Mouse (Mus musculus): ENCODE results near the gene Hivep1. TPM values are rescaled to one million over a fixed set of nuclear protein-coding genes. Genes with fewer than 3 reads are reported as not detected.

Gene Hivep1
- polyA plus RNA-seq, 2 experiments: 13.4 to 15.7 TPM

DNA sequence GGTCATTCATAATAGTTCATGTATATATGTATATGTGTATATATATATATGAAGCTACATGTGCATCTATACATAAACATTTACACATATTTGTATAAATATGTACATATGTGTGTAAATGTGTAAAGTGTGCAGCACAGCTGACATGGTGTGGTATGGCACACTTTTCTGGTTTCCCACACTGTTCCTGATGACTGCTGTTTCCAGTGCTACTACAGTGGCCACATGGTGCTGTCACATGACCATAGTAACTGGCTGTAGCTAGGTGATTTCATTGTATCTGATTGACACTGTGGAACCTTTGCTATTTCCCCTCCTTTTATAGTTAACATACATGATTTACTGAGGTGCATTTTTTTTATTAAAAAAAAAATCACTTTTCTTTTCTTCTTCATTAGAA, 45.3 kb downstream of the Hivep1 start:
- no peak overlapping the region for H3K27ac ChIP-seq (replicated peaks; ENCODE audit: low read depth, low read length)
- no peaks in the 10 kb centered on the region for H3K36me3 ChIP-seq (ENCODE audit: control insufficient read depth, insufficient read depth, low read length)
- no peaks in the 10 kb centered on the region for H3K27me3 ChIP-seq (ENCODE audit: control insufficient read depth, insufficient read depth, low read length)
- H3K9ac ChIP-seq (ENCODE audit: low read depth, low read length, severe bottlenecking): no peak overlapping the region
- H3K4me2 ChIP-seq (replicated peaks; ENCODE audit: low read depth, low read length, severe bottlenecking): no peak overlapping the region
- no peaks in the 10 kb centered on the region for H3K9me3 ChIP-seq (ENCODE audit: control insufficient read depth, low read length)
- TF ChIP-seq POLR2A (IDR thresholded peaks at IDR 0.05; ENCODE audit: borderline replicate concordance, extremely low read depth, insufficient read depth, insufficient read length): no peak
- ATAC-seq (ENCODE audit: low FRiP score, low read depth): no peak
- H3K4me1 ChIP-seq (ENCODE audit: control insufficient read depth, insufficient read depth, low read length): peaks cover 22% of the 10 kb centered on the region
- H3K4me3 ChIP-seq (replicated peaks; ENCODE audit: low read length): no peak overlapping the region
- DNase-seq (ENCODE audit: low spot score): no peak

DNA sequence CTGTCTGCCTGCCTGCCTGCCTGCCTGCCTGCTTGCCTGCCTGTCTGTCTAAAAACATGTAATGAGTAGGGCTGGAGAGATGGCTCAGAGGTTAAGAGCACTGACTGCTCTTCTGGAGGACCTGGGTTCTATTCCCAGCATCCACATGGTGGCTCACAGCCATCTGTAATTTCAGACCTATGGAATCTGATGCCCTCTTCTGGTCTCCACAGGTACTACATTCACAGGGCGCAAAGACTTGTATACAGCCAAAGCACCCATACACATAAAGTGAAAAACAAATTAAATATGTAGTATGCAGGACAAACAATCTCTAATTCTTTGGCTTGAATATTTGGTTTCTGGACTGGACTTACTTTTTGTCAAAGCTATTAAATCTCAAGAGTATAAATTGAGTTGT, 46.7 kb downstream of the Hivep1 start:
- Histone ChIP-seq H3K27ac (replicated peaks; ENCODE audit: low read depth, low read length) (no peak overlapping the region), H3K9me3 (ENCODE audit: control insufficient read depth, low read length) (no peaks in the 10 kb centered on the region), H3K4me3 (replicated peaks; ENCODE audit: low read length) (no peak overlapping the region), H3K36me3 (ENCODE audit: control insufficient read depth, insufficient read depth, low read length) (no peaks in the 10 kb centered on the region), H3K4me1 (ENCODE audit: control insufficient read depth, insufficient read depth, low read length) (peaks cover 23% of the 10 kb centered on the region), H3K27me3 (ENCODE audit: control insufficient read depth, insufficient read depth, low read length) (no peaks in the 10 kb centered on the region), H3K4me2 (replicated peaks; ENCODE audit: low read depth, low read length, severe bottlenecking) (no peak overlapping the region), H3K9ac (ENCODE audit: low read depth, low read length, severe bottlenecking) (no peak overlapping the region)
- no peak for DNase-seq (ENCODE audit: low spot score)
- WGBS: 95% methylated on average over 1 of the region's 1 CpGs
- no peak for ATAC-seq (ENCODE audit: low FRiP score, low read depth)
- no peak for TF ChIP-seq POLR2A (IDR thresholded peaks at IDR 0.05; ENCODE audit: borderline replicate concordance, extremely low read depth, insufficient read depth, insufficient read length)

DNA sequence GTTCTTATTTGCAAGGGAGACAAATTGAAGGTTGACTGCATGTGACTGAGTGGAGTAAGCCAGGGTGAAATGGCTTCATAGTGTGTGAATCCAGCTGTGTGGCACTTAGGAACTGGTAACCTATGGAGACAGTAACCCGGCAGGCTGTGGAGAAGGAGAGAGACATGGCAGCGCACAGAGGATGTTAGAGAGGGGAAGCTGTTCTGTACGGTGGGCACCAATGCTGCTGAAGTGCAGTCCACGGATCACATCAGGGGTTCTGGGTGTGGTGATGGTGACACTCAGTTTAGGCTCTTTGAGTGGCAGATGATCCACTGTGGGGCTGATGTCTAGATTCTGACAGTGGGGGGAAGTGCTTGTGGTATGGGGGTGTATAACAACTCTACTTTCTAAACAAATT, 47.7 kb downstream of the Hivep1 start:
- DNase-seq (ENCODE audit: low spot score) (no peak), ATAC-seq (ENCODE audit: low FRiP score, low read depth) (no peak)
- H3K27me3 ChIP-seq (ENCODE audit: control insufficient read depth, insufficient read depth, low read length): no peaks in the 10 kb centered on the region
- no peak for TF ChIP-seq POLR2A (IDR thresholded peaks at IDR 0.05; ENCODE audit: borderline replicate concordance, extremely low read depth, insufficient read depth, insufficient read length)
- peaks cover 19% of the 10 kb centered on the region for H3K4me1 ChIP-seq (ENCODE audit: control insufficient read depth, insufficient read depth, low read length)
- no peaks in the 10 kb centered on the region for H3K9me3 ChIP-seq (ENCODE audit: control insufficient read depth, low read length)
- no peaks in the 10 kb centered on the region for H3K36me3 ChIP-seq (ENCODE audit: control insufficient read depth, insufficient read depth, low read length)
- no peak overlapping the region for H3K4me3 ChIP-seq (replicated peaks; ENCODE audit: low read length)
- no peak overlapping the region for H3K27ac ChIP-seq (replicated peaks; ENCODE audit: low read depth, low read length)
- H3K9ac ChIP-seq (ENCODE audit: low read depth, low read length, severe bottlenecking): no peak overlapping the region
- no peak overlapping the region for H3K4me2 ChIP-seq (replicated peaks; ENCODE audit: low read depth, low read length, severe bottlenecking)
- 95% methylated on average over 4 of the region's 4 CpGs for WGBS

DNA sequence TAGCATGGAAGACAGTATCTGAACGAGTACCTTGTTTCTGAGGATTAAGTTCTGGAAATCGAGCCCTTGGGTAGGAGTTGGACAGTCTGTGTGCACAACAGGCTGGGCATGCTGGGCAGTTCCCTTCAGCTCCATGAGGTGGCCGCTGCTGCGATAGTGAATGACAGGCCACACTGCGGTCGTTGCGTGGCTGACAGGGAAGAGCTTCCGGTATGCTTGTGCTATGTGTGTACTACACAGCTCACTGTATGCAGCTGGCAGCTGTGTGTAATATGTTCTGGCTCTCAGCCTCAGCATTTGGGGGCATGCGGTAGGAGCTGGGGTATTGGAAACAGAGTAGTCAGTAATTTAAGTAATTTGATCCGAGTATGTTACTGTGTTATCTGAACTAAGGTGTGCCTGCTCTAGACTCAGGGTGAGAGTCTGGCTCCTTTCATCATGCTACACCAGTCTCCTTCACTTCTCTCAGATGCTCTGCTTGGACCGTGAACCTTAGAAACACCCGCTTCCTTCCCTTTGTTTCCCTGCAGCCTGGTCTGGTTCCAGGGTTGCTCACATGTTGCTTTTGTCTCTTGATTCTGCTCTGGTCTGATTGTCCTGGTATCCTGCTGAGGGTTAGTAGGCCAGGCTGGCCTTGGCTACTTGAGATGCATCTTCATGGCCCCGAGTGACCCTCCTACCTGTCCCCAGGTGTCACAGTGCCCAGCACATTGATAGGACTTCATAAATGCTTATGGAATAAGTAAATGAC, 49.8 kb downstream of the Hivep1 start:
- Histone ChIP-seq H3K27ac (replicated peaks; ENCODE audit: low read depth, low read length) (no peak overlapping the region), H3K27me3 (ENCODE audit: control insufficient read depth, insufficient read depth, low read length) (no peaks in the 10 kb centered on the region), H3K4me1 (ENCODE audit: control insufficient read depth, insufficient read depth, low read length) (peaks cover 15% of the 10 kb centered on the region), H3K9me3 (ENCODE audit: control insufficient read depth, low read length) (no peaks in the 10 kb centered on the region), H3K9ac (ENCODE audit: low read depth, low read length, severe bottlenecking) (no peak overlapping the region), H3K4me2 (replicated peaks; ENCODE audit: low read depth, low read length, severe bottlenecking) (no peak overlapping the region), H3K4me3 (replicated peaks; ENCODE audit: low read length) (no peak overlapping the region), H3K36me3 (ENCODE audit: control insufficient read depth, insufficient read depth, low read length) (no peaks in the 10 kb centered on the region)
- DNase-seq (ENCODE audit: low spot score) (peak; percentile 18), ATAC-seq (ENCODE audit: low FRiP score, low read depth) (peak; percentile 30)
- no peak for TF ChIP-seq POLR2A (IDR thresholded peaks at IDR 0.05; ENCODE audit: borderline replicate concordance, extremely low read depth, insufficient read depth, insufficient read length)
- 40% methylated on average over 13 of the region's 13 CpGs for WGBS

DNA sequence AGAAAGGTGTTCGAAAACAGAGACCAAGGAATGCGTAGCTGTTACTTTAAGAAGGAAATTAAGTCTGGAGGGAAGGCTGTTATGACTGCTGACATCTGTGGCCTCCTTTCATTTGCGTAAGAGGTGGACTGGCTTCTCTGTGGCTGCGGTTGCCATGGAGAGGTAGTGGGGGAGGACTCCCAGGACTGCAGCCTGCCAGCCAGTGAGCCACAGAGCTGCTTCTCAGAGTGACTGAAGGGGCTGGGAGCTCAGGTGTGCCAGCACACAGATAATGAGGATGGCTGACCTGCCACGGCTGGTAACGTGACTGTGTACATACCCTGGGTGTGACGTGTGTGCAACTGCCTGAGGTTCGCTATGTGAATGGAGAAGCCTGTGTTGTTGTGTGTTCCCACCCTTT, 51.2 kb downstream of the Hivep1 start:
- ATAC-seq (ENCODE audit: low FRiP score, low read depth): peak; percentile 67; the same call in 1 of the 2 replicates
- DNase-seq (ENCODE audit: low spot score): peak; percentile 47
- no peak overlapping the region for H3K27ac ChIP-seq (replicated peaks; ENCODE audit: low read depth, low read length)
- WGBS: 28% methylated on average over 8 of the region's 8 CpGs
- H3K27me3 ChIP-seq (ENCODE audit: control insufficient read depth, insufficient read depth, low read length): no peaks in the 10 kb centered on the region
- no peak for TF ChIP-seq POLR2A (IDR thresholded peaks at IDR 0.05; ENCODE audit: borderline replicate concordance, extremely low read depth, insufficient read depth, insufficient read length)
- no peaks in the 10 kb centered on the region for H3K36me3 ChIP-seq (ENCODE audit: control insufficient read depth, insufficient read depth, low read length)
- H3K9me3 ChIP-seq (ENCODE audit: control insufficient read depth, low read length): no peaks in the 10 kb centered on the region
- peak overlapping the region; percentile 16; the same call in 1 of the 2 replicates for H3K4me2 ChIP-seq (replicated peaks; ENCODE audit: low read depth, low read length, severe bottlenecking)
- peaks cover 15% of the 10 kb centered on the region for H3K4me1 ChIP-seq (ENCODE audit: control insufficient read depth, insufficient read depth, low read length)
- no peak overlapping the region for H3K9ac ChIP-seq (ENCODE audit: low read depth, low read length, severe bottlenecking)
- H3K4me3 ChIP-seq (replicated peaks; ENCODE audit: low read length): no peak overlapping the region
